Mouse (Mus musculus) MEL (cell line): Measurements from ENCODE around the gene Cenpl. TPM values are rescaled to one million over a fixed set of nuclear protein-coding genes. Genes with fewer than 3 reads are reported as not detected.

Experiments used
- DNase-seq: peaks from one replicate; pipeline ENCODE4 v3.0.0; 2011; ENCODE audit warnings: low read depth, low spot score
- H3K27ac ChIP-seq: 2 replicates; pipeline ENCODE4 v1.5.1; 2012; ENCODE audit warnings: low read depth, mild to moderate bottlenecking, control low read depth, low read length, moderate library complexity; ENCODE audit not compliant: control insufficient read depth
- H3K27me3 ChIP-seq, 2 experiments: fragments of 150-350 bp in 1 of 2; sonication (generic) in 1 of 2; 2 replicates each; pipeline ENCODE4 v1.6.1; 2012; ENCODE audit warnings: low read length in 2 of 2, mild to moderate bottlenecking in 2 of 2, improper control_type of control experiment in 1 of 2, moderate library complexity in 1 of 2; ENCODE audit not compliant: insufficient read depth in 2 of 2, control insufficient read depth in 1 of 2
- H3K36me3 ChIP-seq, 2 experiments: 2 replicates each; pipeline ENCODE4 v1.6.1; 2012 to 2014; ENCODE audit warnings: low read length in 2 of 2, improper control_type of control experiment in 1 of 2, inconsistent platforms in 1 of 2, mild to moderate bottlenecking in 1 of 2; ENCODE audit not compliant: insufficient read depth in 2 of 2, control insufficient read depth in 1 of 2
- H3K4me1 ChIP-seq, 2 experiments: fragments of 150-350 bp in 1 of 2; sonication (generic) in 1 of 2; 2 replicates each; pipeline ENCODE4 v1.6.1; 2012; ENCODE audit warnings: low read length in 2 of 2, improper control_type of control experiment in 1 of 2, mild to moderate bottlenecking in 1 of 2; ENCODE audit not compliant: insufficient read depth in 2 of 2, control insufficient read depth in 1 of 2
- H3K4me3 ChIP-seq, 2 experiments: fragments of 150-350 bp in 1 of 2; sonication (generic) in 1 of 2; 2 replicates each; pipeline ENCODE4 v1.5.1; 2012; ENCODE audit warnings: low read depth in 2 of 2, low read length in 2 of 2, mild to moderate bottlenecking in 2 of 2, moderate library complexity in 2 of 2, control low read depth in 1 of 2, improper control_type of control experiment in 1 of 2; ENCODE audit not compliant: control insufficient read depth in 1 of 2, insufficient read depth in 1 of 2
- H3K79me2 ChIP-seq: 2 replicates; pipeline ENCODE4 v1.6.1; 2012; ENCODE audit warnings: mild to moderate bottlenecking, low read length, moderate library complexity; ENCODE audit not compliant: control insufficient read depth, poor library complexity, insufficient read depth
- H3K9ac ChIP-seq: 2 replicates; pipeline ENCODE4 v1.6.1; 2012; ENCODE audit warnings: low read depth, mild to moderate bottlenecking, control low read depth, low read length, moderate library complexity; ENCODE audit not compliant: control insufficient read depth, poor library complexity, severe bottlenecking
- H3K9me3 ChIP-seq: fragments of 150-350 bp; sonication (generic); replicated peaks from 2 replicates; pipeline ENCODE4 v1.6.1; 2012; ENCODE audit warnings: mild to moderate bottlenecking, low read length, improper control_type of control experiment, moderate library complexity; ENCODE audit not compliant: insufficient read depth
- BHLHE40 ChIP-seq: IDR thresholded peaks from 2 replicates; pipeline ENCODE4 v1.6.1; 2012; ENCODE audit warnings: low read depth, mild to moderate bottlenecking, inconsistent platforms, low read length, improper control_type of control experiment, borderline replicate concordance
- CHD1 ChIP-seq: IDR thresholded peaks from 2 replicates; pipeline ENCODE4 v1.6.1; 2012; ENCODE audit warnings: low read depth, mild to moderate bottlenecking, inconsistent platforms, low read length, improper control_type of control experiment
- CHD2 ChIP-seq: IDR thresholded peaks from 2 replicates; pipeline ENCODE4 v1.6.1; 2011; ENCODE audit warnings: low read length, improper control_type of control experiment
- CTCF ChIP-seq, 3 experiments: IDR thresholded peaks in 2 of 3; conservative IDR thresholded peaks in 1 of 3; 2 replicates each; pipeline ENCODE4 v1.5.1; 2011 to 2012; ENCODE audit warnings: low read length in 3 of 3, low read depth in 2 of 3, mild to moderate bottlenecking in 2 of 3, improper control_type of control experiment in 1 of 3, inconsistent platforms in 1 of 3, mixed read lengths in 1 of 3, moderate library complexity in 1 of 3; ENCODE audit not compliant: control insufficient read depth in 1 of 3, insufficient read depth in 1 of 3, poor library complexity in 1 of 3, severe bottlenecking in 1 of 3
- ELF1 ChIP-seq: IDR thresholded peaks from 2 replicates; pipeline ENCODE4 v1.6.1; 2014; ENCODE audit warnings: low read depth, mild to moderate bottlenecking, inconsistent platforms, low read length, improper control_type of control experiment, moderate library complexity
- ETS1 ChIP-seq: IDR thresholded peaks from 2 replicates; pipeline ENCODE4 v1.6.1; 2012; ENCODE audit warnings: low read depth, mild to moderate bottlenecking, inconsistent platforms, low read length, improper control_type of control experiment, moderate library complexity
- GATA1 ChIP-seq: IDR thresholded peaks from 2 replicates; pipeline ENCODE4 v1.6.1; 2011; ENCODE audit warnings: low read depth, low read length, improper control_type of control experiment
- MAZ ChIP-seq: IDR thresholded peaks from 2 replicates; pipeline ENCODE4 v1.6.1; 2012; ENCODE audit warnings: low read depth, mild to moderate bottlenecking, inconsistent platforms, low read length, improper control_type of control experiment
- MXI1 ChIP-seq: IDR thresholded peaks from 2 replicates; pipeline ENCODE4 v1.6.1; 2011; ENCODE audit warnings: mild to moderate bottlenecking, low read depth, low read length, improper control_type of control experiment
- NRF1 ChIP-seq: IDR thresholded peaks from 2 replicates; pipeline ENCODE4 v1.6.1; 2014; ENCODE audit warnings: low read depth, mild to moderate bottlenecking, inconsistent platforms, low read length, improper control_type of control experiment, moderate library complexity; ENCODE audit not compliant: poor library complexity, insufficient read depth, severe bottlenecking
- POLR2A ChIP-seq, 2 experiments: IDR thresholded peaks; 2 replicates each; pipeline ENCODE4 v1.6.1; 2011 to 2012; ENCODE audit warnings: low read length in 2 of 2, mild to moderate bottlenecking in 2 of 2, control low read depth in 1 of 2, improper control_type of control experiment in 1 of 2, low read depth in 1 of 2, moderate library complexity in 1 of 2; ENCODE audit not compliant: control insufficient read depth in 1 of 2, insufficient read depth in 1 of 2, poor library complexity in 1 of 2
- RAD21 ChIP-seq: IDR thresholded peaks from 2 replicates; pipeline ENCODE4 v1.6.1; 2011; ENCODE audit warnings: mild to moderate bottlenecking, low read depth, low read length, improper control_type of control experiment
- RCOR1 ChIP-seq: IDR thresholded peaks from 2 replicates; pipeline ENCODE4 v1.6.1; 2012; ENCODE audit warnings: low read depth, mild to moderate bottlenecking, inconsistent platforms, low read length, improper control_type of control experiment
- SIN3A ChIP-seq: IDR thresholded peaks from 2 replicates; pipeline ENCODE4 v1.6.1; 2012; ENCODE audit warnings: low read length, improper control_type of control experiment, inconsistent platforms
- SMC3 ChIP-seq: IDR thresholded peaks from 2 replicates; pipeline ENCODE4 v1.6.1; 2011; ENCODE audit warnings: low read depth, low read length, improper control_type of control experiment
- TAL1 ChIP-seq: IDR thresholded peaks from 2 replicates; pipeline ENCODE4 v1.6.1; 2012; ENCODE audit warnings: mild to moderate bottlenecking, inconsistent platforms, low read length, moderate library complexity, mixed read lengths
- TCF12 ChIP-seq: IDR thresholded peaks from 2 replicates; pipeline ENCODE4 v1.6.1; 2014; ENCODE audit warnings: low read depth, mild to moderate bottlenecking, inconsistent platforms, low read length, improper control_type of control experiment, moderate library complexity
- UBTF ChIP-seq: IDR thresholded peaks from 2 replicates; pipeline ENCODE4 v1.6.1; 2012; ENCODE audit warnings: low read depth, mild to moderate bottlenecking, inconsistent platforms, low read length, improper control_type of control experiment, moderate library complexity, borderline replicate concordance; ENCODE audit not compliant: insufficient read depth
- USF1 ChIP-seq: IDR thresholded peaks from 2 replicates; pipeline ENCODE4 v1.6.1; 2014; ENCODE audit warnings: low read depth, mild to moderate bottlenecking, inconsistent platforms, low read length, improper control_type of control experiment, moderate library complexity
- USF2 ChIP-seq, 2 experiments: IDR thresholded peaks; 2 replicates each; pipeline ENCODE4 v1.6.1; 2011 to 2012; ENCODE audit warnings: improper control_type of control experiment in 2 of 2, low read length in 2 of 2, borderline replicate concordance in 1 of 2, inconsistent platforms in 1 of 2, low read depth in 1 of 2, mild to moderate bottlenecking in 1 of 2; ENCODE audit not compliant: insufficient read depth in 1 of 2
- ZC3H11A ChIP-seq: IDR thresholded peaks from 2 replicates; pipeline ENCODE4 v1.6.1; 2012; ENCODE audit warnings: low read depth, mild to moderate bottlenecking, inconsistent platforms, low read length, improper control_type of control experiment
- ZKSCAN1 ChIP-seq: IDR thresholded peaks from 2 replicates; pipeline ENCODE4 v1.6.1; 2012; ENCODE audit warnings: low read depth, mild to moderate bottlenecking, inconsistent platforms, low read length, improper control_type of control experiment, moderate library complexity
- polyA plus RNA-seq, 2 experiments: library from polyadenylated mRNA; stranded (reverse) in 1 of 2; unstranded in 1 of 2; fragments of >175 nt in 1 of 2; fragments of >200 nt in 1 of 2; gene quantifications; 2 replicates each; pipeline versions ENCODE4 v1.2.1 to v1.2.4; 2012; ENCODE audit warnings: low replicate concordance in 2 of 2, low read depth in 1 of 2; ENCODE audit not compliant: insufficient read length in 2 of 2, insufficient read depth in 1 of 2, missing spikeins in 1 of 2
- total RNA-seq: library from RNA; depleted of rRNA; stranded (reverse); fragments of 300-350 nt; gene quantifications from 2 replicates; pipeline ENCODE4 v1.2.3, GENCODE M21; 2012

Gene Cenpl
- total and polyA plus RNA-seq, 3 experiments = 6.2 to 16.9 TPM; not detected in 1

- no peak for DNase-seq
- Histone ChIP-seq H3K27ac (no peak overlapping the region), H3K79me2 (no peaks in the 10 kb centered on the region), H3K36me3 (peaks cover 0 to 1% of the 10 kb centered on the region in 2 experiments; a peak in 3 of 4 replicates), H3K27me3 (no peaks in the 10 kb centered on the region), H3K9ac (no peak overlapping the region)
- no peak for TF ChIP-seq RAD21
- no peak for TF ChIP-seq POLR2A (IDR thresholded peaks at IDR 0.05; ENCODE audit: control insufficient read depth in 1 of 2, insufficient read depth in 1 of 2, low read depth in 1 of 2, low read length in 2 of 2, poor library complexity in 1 of 2)
- TF ChIP-seq SIN3A = no peak
- TF ChIP-seq ZC3H11A = no peak
- no peak for TF ChIP-seq BHLHE40
- no peak for TF ChIP-seq CTCF (IDR thresholded peaks at IDR 0.05 in 2 of 3, conservative IDR thresholded peaks at IDR 0.05 in 1 of 3; ENCODE audit: control insufficient read depth in 1 of 3, insufficient read depth in 1 of 3, low read depth in 2 of 3, low read length in 3 of 3, poor library complexity in 1 of 3, severe bottlenecking in 1 of 3)
- TF ChIP-seq, all 39 proteins: peak for 0
- Histone ChIP-seq H3K4me3 (no peak overlapping the region), H3K4me1 (no peaks in the 10 kb centered on the region), H3K9me3 (no peaks in the 10 kb centered on the region)
Measured at GRCm38 (mm10) chr1:161099721-161100405, 29.4 kb downstream of the Cenpl start.

DNA sequence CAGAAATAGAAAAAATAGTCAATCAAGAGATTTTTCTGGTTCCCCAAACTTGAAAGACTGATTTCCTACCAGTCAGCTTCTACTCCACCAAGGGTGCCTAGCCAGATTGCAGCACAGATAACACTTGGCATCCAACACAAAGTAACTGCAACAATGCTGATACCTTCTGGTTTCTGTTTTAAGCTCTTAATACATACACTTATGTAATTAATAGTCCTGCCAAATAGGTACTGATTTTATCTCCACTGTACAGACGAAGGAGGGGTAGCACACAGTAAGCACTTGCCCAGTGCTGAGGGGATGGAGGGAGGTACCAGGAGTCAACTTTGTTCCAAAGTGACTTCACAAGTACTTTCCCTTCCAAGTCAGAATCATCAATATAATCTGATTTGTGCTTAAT is 33.3 kb downstream of the Cenpl start:
- Histone ChIP-seq H3K27ac (no peak overlapping the region), H3K27me3 (no peaks in the 10 kb centered on the region)

GRCm38 (mm10) chr1:161109216-161109615 is 38.7 kb downstream of the Cenpl start:
- Histone ChIP-seq H3K36me3 (no peaks in the 10 kb centered on the region; a peak in 2 of 4 replicates), H3K79me2 (no peaks in the 10 kb centered on the region), H3K9me3 (no peaks in the 10 kb centered on the region), H3K27me3 (no peaks in the 10 kb centered on the region), H3K27ac (no peak overlapping the region), H3K4me3 (no peak overlapping the region), H3K9ac (no peak overlapping the region), H3K4me1 (no peaks in the 10 kb centered on the region)
- TF ChIP-seq CHD1 = no peak
- TF ChIP-seq RCOR1 = no peak
- TF ChIP-seq MAZ = no peak
- no peak for TF ChIP-seq USF2 (IDR thresholded peaks at IDR 0.05; ENCODE audit: borderline replicate concordance in 1 of 2, insufficient read depth in 1 of 2, low read depth in 1 of 2, low read length in 2 of 2)
- no peak for TF ChIP-seq USF1
- no peak for TF ChIP-seq CHD2
- TF ChIP-seq NRF1 = no peak
- TF ChIP-seq MXI1 = no peak
- no peak for TF ChIP-seq ZKSCAN1
- no peak for TF ChIP-seq UBTF
- TF ChIP-seq SMC3 = no peak
- no peak for TF ChIP-seq ELF1
- TF ChIP-seq ETS1 = no peak
- no peak for TF ChIP-seq POLR2A (IDR thresholded peaks at IDR 0.05; ENCODE audit: control insufficient read depth in 1 of 2, insufficient read depth in 1 of 2, low read depth in 1 of 2, low read length in 2 of 2, poor library complexity in 1 of 2)
- no peak for TF ChIP-seq ZC3H11A
- TF ChIP-seq TAL1 = no peak
- DNase-seq = no peak

More for the DNA sequence above, 33.3 kb downstream of the Cenpl start:
- TF ChIP-seq GATA1 = peak; percentile 63
- TF ChIP-seq TCF12 = no peak
- peaks cover 0 to 1% of the 10 kb centered on the region in 2 experiments; a peak in 3 of 4 replicates for H3K36me3 ChIP-seq
- no peak overlapping the region for H3K9ac ChIP-seq
- DNase-seq = peak; percentile 13
- no peak overlapping the region for H3K4me3 ChIP-seq
- H3K9me3 ChIP-seq = no peaks in the 10 kb centered on the region
- H3K4me1 ChIP-seq = no peaks in the 10 kb centered on the region
- H3K79me2 ChIP-seq = no peaks in the 10 kb centered on the region
